Comparison of ENCODE assay signal across 8 mouse cellular contexts in genomic region chr4:138429778-138430177, GRCm38 (mm10). TPM values are rescaled to one million over a fixed set of nuclear protein-coding genes. Genes with fewer than 3 reads are reported as not detected.
A peak's percentile ranks its signal among the peaks of the same experiment; 100 is the strongest.
DNase-seq lines count a peak whose midpoint lies in the region; ATAC-seq and TF ChIP-seq lines count a peak whose summit lies in the region.
"Had no signal": no experiment of that assay in that cellular context is flagged by ENCODE, and none has a peak within 500 bp of the region (broad histone marks: within the 10 kb centered on the region; RNA-seq: fewer than 3 reads in every experiment).

No protein-coding gene starts in this region.

- intact Hi-C loops in gastrocnemius, postnatal 14 days (cut with DNase I; ENCODE audit: low total_unique reads), result no loop called here

- H3K4me1 ChIP-seq in kidney, postnatal 0 days (replicated peaks; ENCODE audit: insufficient read depth, low read length), result no peaks in the 10 kb centered on the region
- no peaks in the 10 kb centered on the region for H3K4me1 ChIP-seq in kidney, embryonic 16.5 days (ENCODE audit: insufficient read depth, low read length)
- H3K4me1 ChIP-seq in ES-E14 (ENCODE audit: control insufficient read depth in 2 of 2, insufficient read depth in 2 of 2, low read length in 2 of 2, poor library complexity in 1 of 2), result 0 out of 4 replicates have a peak, but pooled peaks cover 0 to 4% of the 10 kb centered on the region in 2 experiments
- no peaks in the 10 kb centered on the region for H3K4me1 ChIP-seq in limb, embryonic 11.5 days (ENCODE audit: control insufficient read depth, insufficient read depth, low read length)
- H3K4me1 ChIP-seq in heart, embryonic 12.5 days (replicated peaks), result no peaks in the 10 kb centered on the region
- H3K4me1 ChIP-seq: limb, embryonic 13.5 days had no signal

- in situ Hi-C loops in ES-E14 (cut with MboI; ENCODE audit: low sequenced_read_pairs in 2 of 2, unreplicated experiment in 2 of 2), result loop anchor here in 1 of 2 experiments (10.0 kb wide), 1 partner anchor 105 kb away; the partner anchor contains the start of gene Pink1

- no peak overlapping the region for H3K4me2 ChIP-seq in kidney, postnatal 0 days (ENCODE audit: low read length)
- no peak overlapping the region for H3K4me2 ChIP-seq in kidney, embryonic 16.5 days (replicated peaks; ENCODE audit: low read depth, low read length)
- H3K4me2 ChIP-seq in limb, embryonic 11.5 days (ENCODE audit: low read depth, severe bottlenecking), result no peak overlapping the region
- no peak overlapping the region for H3K4me2 ChIP-seq in heart, embryonic 12.5 days
- H3K4me2 ChIP-seq: limb, embryonic 13.5 days had no signal

- H3K4me3 ChIP-seq in kidney, postnatal 0 days (replicated peaks; ENCODE audit: low read depth, low read length), result no peak overlapping the region
- H3K4me3 ChIP-seq in kidney, embryonic 16.5 days (ENCODE audit: low read length), result no peak overlapping the region
- no peak overlapping the region for H3K4me3 ChIP-seq in ES-E14 (ENCODE audit: insufficient read depth in 1 of 2, low read depth in 1 of 2, low read length in 2 of 2, poor library complexity in 1 of 2, severe bottlenecking in 1 of 2)
- H3K4me3 ChIP-seq in limb, embryonic 11.5 days (ENCODE audit: low read depth, low read length), result no peak overlapping the region
- no peak overlapping the region for H3K4me3 ChIP-seq in heart, embryonic 12.5 days
- H3K4me3 ChIP-seq: limb, embryonic 13.5 days had no signal

- no peak for ATAC-seq in kidney, postnatal 0 days (replicated peaks; ENCODE audit: low FRiP score, low read depth)
- no peak for ATAC-seq in kidney, embryonic 16.5 days (ENCODE audit: low FRiP score, low TSS enrichment)
- ATAC-seq in limb, embryonic 11.5 days (ENCODE audit: insufficient number of reproducible peaks, low FRiP score, low TSS enrichment, low read depth), result no peak
- no peak for ATAC-seq in heart, embryonic 12.5 days (ENCODE audit: insufficient number of reproducible peaks, low FRiP score)

- WGBS in kidney, postnatal 0 days, result 47% methylated on average over 3 of the region's 3 CpGs
- 41% methylated on average over 3 of the region's 3 CpGs for WGBS in kidney, embryonic 16.5 days
- 49% methylated on average over 3 of the region's 3 CpGs for WGBS in limb, embryonic 11.5 days
- WGBS in heart, embryonic 12.5 days, result 40% methylated on average over 3 of the region's 3 CpGs

- H3K27ac ChIP-seq in kidney, postnatal 0 days, result no peak overlapping the region
- no peak overlapping the region for H3K27ac ChIP-seq in kidney, embryonic 16.5 days (ENCODE audit: low read length)
- H3K27ac ChIP-seq in ES-E14 (ENCODE audit: insufficient read depth, low read depth, low read length, poor library complexity, severe bottlenecking), result no peak overlapping the region
- H3K27ac ChIP-seq in limb, embryonic 11.5 days (replicated peaks; ENCODE audit: low read depth, low read length), result no peak overlapping the region
- no peak overlapping the region for H3K27ac ChIP-seq in heart, embryonic 12.5 days (ENCODE audit: poor library complexity, severe bottlenecking)
- H3K27ac ChIP-seq: limb, embryonic 13.5 days had no signal

- H3K9ac ChIP-seq in kidney, postnatal 0 days (ENCODE audit: low read depth, low read length), result no peak overlapping the region
- H3K9ac ChIP-seq in kidney, embryonic 16.5 days (replicated peaks; ENCODE audit: low read length), result no peak overlapping the region
- H3K9ac ChIP-seq in ES-E14 (ENCODE audit: insufficient read depth, low read depth, low read length, poor library complexity, severe bottlenecking), result no peak overlapping the region
- H3K9ac ChIP-seq in limb, embryonic 11.5 days (ENCODE audit: low read length), result no peak overlapping the region
- H3K9ac ChIP-seq in heart, embryonic 12.5 days, result no peak overlapping the region
- H3K9ac ChIP-seq: limb, embryonic 13.5 days had no signal

- no peaks in the 10 kb centered on the region for H3K9me3 ChIP-seq in kidney, postnatal 0 days (replicated peaks; ENCODE audit: low read length)
- no peaks in the 10 kb centered on the region for H3K9me3 ChIP-seq in kidney, embryonic 16.5 days (ENCODE audit: low read length)
- H3K9me3 ChIP-seq in ES-E14 (ENCODE audit: control insufficient read depth, insufficient read depth, low read depth, low read length), result no peaks in the 10 kb centered on the region
- no peaks in the 10 kb centered on the region for H3K9me3 ChIP-seq in limb, embryonic 11.5 days (ENCODE audit: control insufficient read depth, low read length)
- no peaks in the 10 kb centered on the region for H3K9me3 ChIP-seq in heart, embryonic 12.5 days (replicated peaks)
- H3K9me3 ChIP-seq: limb, embryonic 13.5 days had no signal

- peak; percentile 56 for DNase-seq in kidney, postnatal 0 days (ENCODE audit: low spot score)
- DNase-seq in CD4-positive helper T cell, adult 2 months (ENCODE audit: low read depth, low spot score), result peak; percentile 25
- no peak for DNase-seq in ES-E14 (ENCODE audit: low read depth, low spot score)
- peak; percentile 48 for DNase-seq in limb, embryonic 11.5 days (ENCODE audit: low spot score)
- DNase-seq in gastrocnemius, postnatal 14 days, result no peak

- no peaks in the 10 kb centered on the region for H3K36me3 ChIP-seq in kidney, postnatal 0 days (ENCODE audit: insufficient read depth, low read length)
- no peaks in the 10 kb centered on the region for H3K36me3 ChIP-seq in kidney, embryonic 16.5 days (ENCODE audit: insufficient read depth, low read length)
- no peaks in the 10 kb centered on the region for H3K36me3 ChIP-seq in ES-E14 (ENCODE audit: control insufficient read depth, insufficient read depth, low read length, poor library complexity, severe bottlenecking)
- H3K36me3 ChIP-seq in limb, embryonic 11.5 days (ENCODE audit: control insufficient read depth, insufficient read depth, low read length), result no peaks in the 10 kb centered on the region
- no peaks in the 10 kb centered on the region for H3K36me3 ChIP-seq in heart, embryonic 12.5 days
- H3K36me3 ChIP-seq: limb, embryonic 13.5 days had no signal

- peak; percentile 78 for TF ChIP-seq CTCF in kidney, postnatal 0 days (IDR thresholded peaks at IDR 0.05; ENCODE audit: low read depth)

- H3K27me3 ChIP-seq in kidney, postnatal 0 days (ENCODE audit: insufficient read depth, low read length), result no peaks in the 10 kb centered on the region; the same call in 1 of the 2 replicates
- 0 out of 2 replicates have a peak, but pooled peaks cover 3% of the 10 kb centered on the region for H3K27me3 ChIP-seq in kidney, embryonic 16.5 days (ENCODE audit: insufficient read depth, low read length)
- H3K27me3 ChIP-seq in limb, embryonic 11.5 days (ENCODE audit: control insufficient read depth, insufficient read depth, low read length), result no peaks in the 10 kb centered on the region
- H3K27me3 ChIP-seq in heart, embryonic 12.5 days (replicated peaks), result peaks cover 21% of the 10 kb centered on the region

TF ChIP-seq in ES-E14, 5 proteins besides CTCF, POLR2A, EP300 and RAD21:
- TF ChIP-seq ZC3H11A (IDR thresholded peaks at IDR 0.05; ENCODE audit: borderline replicate concordance, low read depth, low read length) (peak; percentile 41; the same call in 1 of the 2 replicates), MAFK (IDR thresholded peaks at IDR 0.05; ENCODE audit: insufficient read depth, low read depth, low read length) (no peak)

RNA-seq across cellular contexts. Expression of gene Mul1, which starts 4.7 kb away (rescaled TPM):
- polyA plus RNA-seq in kidney, postnatal 0 days (2015; fragmentation: Nextera tagmentation; extraction: Ambion mirVana), result 23.6 and 25.3 TPM in 2 replicates
- 21.5 and 22.4 TPM in 2 replicates for polyA plus RNA-seq in kidney, embryonic 16.5 days (2015; fragmentation: Nextera tagmentation; extraction: Ambion mirVana)
- total RNA-seq in ES-E14 (2012; rRNA removed), result 58.4 and 62.3 TPM in 2 replicates
- 19.6 and 21.6 TPM in 2 replicates for polyA plus RNA-seq in limb, embryonic 11.5 days (2014; fragmentation: Nextera tagmentation; extraction: Ambion mirVana)
- total RNA-seq in gastrocnemius, postnatal 14 days (2021), result 10 to 100 TPM; 31.1 to 34.2 TPM
- 18.6 and 21.5 TPM in 2 replicates for polyA plus RNA-seq in heart, embryonic 12.5 days (2016; fragmentation: Nextera tagmentation; extraction: Ambion mirVana)

RNA-seq across cellular contexts. Expression of gene Camk2n1, which starts 24.3 kb away (rescaled TPM):
- 13.8 and 14.5 TPM in 2 replicates for polyA plus RNA-seq in kidney, postnatal 0 days (2015; fragmentation: Nextera tagmentation; extraction: Ambion mirVana)
- polyA plus RNA-seq in kidney, embryonic 16.5 days (2015; fragmentation: Nextera tagmentation; extraction: Ambion mirVana), result 6.2 and 6.4 TPM in 2 replicates
- total RNA-seq in ES-E14 (2012; rRNA removed), result 1.2 and 1.4 TPM in 2 replicates
- polyA plus RNA-seq in limb, embryonic 11.5 days (2014; fragmentation: Nextera tagmentation; extraction: Ambion mirVana), result 0.99 and 1.0 TPM in 2 replicates
- total RNA-seq in gastrocnemius, postnatal 14 days (2021), result 1 to 10 TPM; 4.4 to 4.6 TPM
- polyA plus RNA-seq in heart, embryonic 12.5 days (2016; fragmentation: Nextera tagmentation; extraction: Ambion mirVana), result 1.1 and 1.4 TPM in 2 replicates

RNA-seq across cellular contexts. Expression of gene Fam43b, which starts 33.5 kb away (rescaled TPM):
- polyA plus RNA-seq in kidney, postnatal 0 days (2015; fragmentation: Nextera tagmentation; extraction: Ambion mirVana), result 0.12 and 0.15 TPM in 2 replicates
- polyA plus RNA-seq in kidney, embryonic 16.5 days (2015; fragmentation: Nextera tagmentation; extraction: Ambion mirVana), result 0.12 TPM in 1 of 2 replicates, not detected in the other
- 0.69 and 0.89 TPM in 2 replicates for total RNA-seq in ES-E14 (2012; rRNA removed)
- not detected in 2 replicates for polyA plus RNA-seq in limb, embryonic 11.5 days (2014; fragmentation: Nextera tagmentation; extraction: Ambion mirVana)
- total RNA-seq in gastrocnemius, postnatal 14 days (2021), result under 1 TPM in 1 of 2 experiments, not detected in 1; 0.08 TPM
- polyA plus RNA-seq in heart, embryonic 12.5 days (2016; fragmentation: Nextera tagmentation; extraction: Ambion mirVana), result 0.06 TPM in 1 of 2 replicates, not detected in the other
- polyA plus RNA-seq: limb, embryonic 13.5 days had no signal

Comparison
In these comparisons a context has a peak if more than half of its experiments do, and no peak if none do; other contexts are left out.
1. DNase-seq: peak in kidney, postnatal 0 days (single experiment), CD4-positive helper T cell, adult 2 months (single experiment) and limb, embryonic 11.5 days (single experiment); none in ES-E14 (single experiment) and gastrocnemius, postnatal 14 days (single experiment).